Mouse (Mus musculus) ES-E14 (cell line): ENCODE results near the gene Zbtb7b. TPM values are rescaled to one million over a fixed set of nuclear protein-coding genes. Genes with fewer than 3 reads are reported as not detected.

Source experiments
- DNase-seq: peaks from one replicate; pipeline ENCODE4 v3.0.0-alpha.2; 2013; ENCODE audit warnings: low read depth, low spot score
- H3K27ac ChIP-seq: 2 replicates; pipeline ENCODE4 v1.5.1; 2012; ENCODE audit warnings: low read depth, mild to moderate bottlenecking, low read length, moderate library complexity, mixed read lengths; ENCODE audit not compliant: poor library complexity, insufficient read depth, severe bottlenecking
- H3K36me3 ChIP-seq: 2 replicates; pipeline ENCODE4 v1.6.1; 2012; ENCODE audit warnings: mild to moderate bottlenecking, low read length, moderate library complexity, mixed read lengths; ENCODE audit not compliant: control insufficient read depth, poor library complexity, insufficient read depth, severe bottlenecking
- H3K4me1 ChIP-seq, 2 experiments: fragments of 150-350 bp in 1 of 2; sonication (generic) in 1 of 2; 2 replicates each; pipeline ENCODE4 v1.6.1; 2012; ENCODE audit warnings: low read length in 2 of 2, mild to moderate bottlenecking in 1 of 2, mixed read lengths in 1 of 2; ENCODE audit not compliant: control insufficient read depth in 2 of 2, insufficient read depth in 2 of 2, poor library complexity in 1 of 2
- H3K4me3 ChIP-seq, 2 experiments: fragments of 150-350 bp in 1 of 2; sonication (generic) in 1 of 2; 2 replicates each; pipeline ENCODE4 v1.5.1; 2012; ENCODE audit warnings: low read length in 2 of 2, low read depth in 1 of 2, mild to moderate bottlenecking in 1 of 2, mixed read lengths in 1 of 2; ENCODE audit not compliant: insufficient read depth in 1 of 2, poor library complexity in 1 of 2, severe bottlenecking in 1 of 2
- H3K9ac ChIP-seq: 2 replicates; pipeline ENCODE4 v1.6.1; 2012; ENCODE audit warnings: low read depth, mild to moderate bottlenecking, low read length, mixed read lengths; ENCODE audit not compliant: poor library complexity, insufficient read depth, severe bottlenecking
- H3K9me3 ChIP-seq: fragments of 150-350 bp; sonication (generic); 2 replicates; pipeline ENCODE4 v1.6.1; 2012; ENCODE audit warnings: low read depth, mild to moderate bottlenecking, low read length; ENCODE audit not compliant: control insufficient read depth, insufficient read depth
- CHD2 ChIP-seq: IDR thresholded peaks from 2 replicates; pipeline ENCODE4 v1.6.1; 2014; ENCODE audit warnings: mild to moderate bottlenecking, low read depth, low read length, inconsistent platforms
- HCFC1 ChIP-seq: IDR thresholded peaks from 2 replicates; pipeline ENCODE4 v1.6.1; 2012; ENCODE audit warnings: low read length, inconsistent platforms, borderline replicate concordance; ENCODE audit not compliant: insufficient read depth
- MAFK ChIP-seq: IDR thresholded peaks from 2 replicates; pipeline ENCODE4 v1.6.1; 2014; ENCODE audit warnings: mild to moderate bottlenecking, low read depth, low read length, inconsistent platforms; ENCODE audit not compliant: insufficient read depth
- ZC3H11A ChIP-seq: IDR thresholded peaks from 2 replicates; pipeline ENCODE4 v1.6.1; 2012; ENCODE audit warnings: low read depth, mild to moderate bottlenecking, inconsistent platforms, low read length, borderline replicate concordance
- ZNF384 ChIP-seq: IDR thresholded peaks from 2 replicates; pipeline ENCODE4 v1.6.1; 2012; ENCODE audit warnings: low read depth, low read length, inconsistent platforms
- in situ Hi-C, 2 experiments: fragments of 600-800 bp; cut with MboI; formaldehyde crosslinking; loops; one replicate each; pipeline ENCODE4 v1.15.1; 2025; ENCODE audit warnings: low sequenced_read_pairs in 2 of 2, inconsistent platforms in 1 of 2; ENCODE audit not compliant: unreplicated experiment in 2 of 2
- total RNA-seq: library from RNA; depleted of rRNA; stranded (reverse); fragments of 300-350 nt; gene quantifications from 2 replicates; pipeline ENCODE4 v1.2.3, GENCODE M21; 2012

The Zbtb7b gene
- total RNA-seq, 1 experiment, result 13.0 TPM

DNA sequence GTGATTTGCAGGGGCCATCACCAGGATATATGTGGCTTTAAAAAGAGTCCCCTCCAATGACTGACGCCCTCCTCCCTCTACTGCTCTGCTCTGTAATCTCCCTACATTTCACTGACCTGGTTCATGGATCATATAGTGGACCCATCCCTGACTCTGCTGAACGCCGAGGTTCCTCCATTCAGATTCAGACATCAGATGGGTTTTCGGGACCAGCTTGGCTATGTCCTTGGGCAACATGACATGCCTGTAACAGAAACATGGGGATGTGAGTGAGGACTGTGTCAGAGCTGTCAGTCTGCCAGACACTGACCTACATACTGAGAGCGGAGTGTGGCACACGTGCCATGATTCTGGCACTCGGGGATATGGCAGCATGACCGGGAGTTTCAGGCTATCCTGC, 21.6 kb upstream of the Zbtb7b start:
- in situ Hi-C loops, result no loop called here
- H3K9ac ChIP-seq, result peak overlapping the region; percentile 1; the same call in 1 of the 2 replicates
- peak overlapping the region in 1 of 2 experiments; percentile 15; a peak in 1 of 4 replicates for H3K4me3 ChIP-seq
- no peak for DNase-seq
- peaks cover 22% of the 10 kb centered on the region for H3K36me3 ChIP-seq
- no peak overlapping the region for H3K27ac ChIP-seq
- peaks cover 7 to 9% of the 10 kb centered on the region in 2 experiments; a peak in 2 of 4 replicates for H3K4me1 ChIP-seq
- no peak for TF ChIP-seq CHD2
- no peak for TF ChIP-seq ZNF384
- TF ChIP-seq HCFC1, result no peak
- no peak for TF ChIP-seq ZC3H11A
- no peak for TF ChIP-seq MAFK
- H3K9me3 ChIP-seq, result no peaks in the 10 kb centered on the region

DNA sequence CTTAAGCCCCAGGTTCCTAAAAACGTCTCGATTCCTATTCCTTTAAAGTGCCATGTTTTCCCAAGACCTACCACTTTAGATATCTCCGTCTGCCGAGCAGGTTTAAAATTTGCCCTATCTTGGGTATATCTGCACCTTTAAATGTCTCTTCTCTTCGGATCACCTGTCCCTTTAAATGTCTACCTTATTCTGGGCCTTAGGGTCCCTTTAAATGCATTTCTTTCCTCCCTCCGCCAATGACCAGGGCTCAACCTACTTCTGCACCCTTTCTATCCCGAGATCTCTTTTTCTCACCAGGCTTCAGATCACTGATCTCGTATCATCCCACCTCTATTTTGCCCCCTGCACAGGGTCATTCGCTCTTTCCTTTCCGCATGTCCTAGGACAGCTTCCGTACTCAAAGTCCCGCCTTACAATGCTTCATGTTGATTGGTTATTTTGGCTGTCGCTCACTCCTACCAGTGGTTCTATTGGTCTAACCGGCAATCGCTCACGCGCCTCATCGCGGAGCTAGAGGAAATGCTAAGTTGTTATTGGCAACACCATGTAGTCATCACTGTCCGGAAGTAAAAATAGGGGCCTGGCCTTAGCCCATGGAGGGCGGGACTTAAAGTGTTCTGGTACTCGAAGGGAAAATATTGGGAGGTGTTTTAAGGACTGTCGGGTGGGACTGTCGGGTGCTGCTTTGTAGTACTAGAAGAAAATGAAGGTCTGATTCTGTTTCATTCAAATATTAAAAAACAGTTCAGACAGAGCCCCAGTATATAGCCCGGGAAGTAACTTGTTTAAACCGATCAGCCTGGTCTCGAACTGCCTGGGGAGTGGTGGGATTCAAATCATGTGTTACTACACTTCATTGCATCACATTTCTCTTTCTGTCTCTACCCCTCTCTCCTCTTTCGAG, 17.2 kb upstream of the Zbtb7b start, which contains the start of gene Flad1:
Flad1 (minus strand) TSS at position 381 of the 904 bp plus-strand sequence.
- peak within 1 kb of the TSS; percentile 66 to 85 for H3K4me3 ChIP-seq
- peak; percentile 100 for DNase-seq
- peaks cover 29% of the 10 kb centered on the region for H3K36me3 ChIP-seq
- peak within 1 kb of the TSS; percentile 75 for H3K27ac ChIP-seq
- peak within 1 kb of the TSS; percentile 74 for H3K9ac ChIP-seq
- TF ChIP-seq ZNF384 (no peak), CHD2 (peak; percentile 100), HCFC1 (peak; percentile 61; the same call in 1 of the 2 replicates)
- H3K4me1 ChIP-seq, result peaks cover under 1 to 16% of the 10 kb centered on the region in 2 experiments; a peak in 2 of 4 replicates
- no peaks in the 10 kb centered on the region for H3K9me3 ChIP-seq
- in situ Hi-C loops, result no loop called here

DNA sequence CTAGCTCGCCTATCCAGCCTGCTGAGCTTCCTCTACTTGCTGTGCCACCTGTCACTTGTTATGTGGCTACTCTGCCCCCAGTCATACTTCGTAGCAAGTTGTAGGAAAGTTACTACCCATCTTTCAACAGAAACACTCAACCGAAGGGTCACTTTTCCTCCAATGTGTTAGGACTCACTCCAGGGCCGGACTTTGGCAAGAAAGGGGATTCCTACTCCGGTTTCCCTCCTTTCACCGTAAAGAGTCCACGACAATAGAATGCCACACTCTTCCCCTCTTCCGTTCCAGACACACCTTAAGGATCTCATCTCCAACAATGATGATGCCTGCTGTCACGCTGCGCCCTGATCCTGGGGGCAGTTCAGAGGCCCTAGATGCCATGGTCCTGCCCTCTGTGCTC, 16.3 kb upstream of the Zbtb7b start:
- no peak overlapping the region for H3K27ac ChIP-seq

DNA sequence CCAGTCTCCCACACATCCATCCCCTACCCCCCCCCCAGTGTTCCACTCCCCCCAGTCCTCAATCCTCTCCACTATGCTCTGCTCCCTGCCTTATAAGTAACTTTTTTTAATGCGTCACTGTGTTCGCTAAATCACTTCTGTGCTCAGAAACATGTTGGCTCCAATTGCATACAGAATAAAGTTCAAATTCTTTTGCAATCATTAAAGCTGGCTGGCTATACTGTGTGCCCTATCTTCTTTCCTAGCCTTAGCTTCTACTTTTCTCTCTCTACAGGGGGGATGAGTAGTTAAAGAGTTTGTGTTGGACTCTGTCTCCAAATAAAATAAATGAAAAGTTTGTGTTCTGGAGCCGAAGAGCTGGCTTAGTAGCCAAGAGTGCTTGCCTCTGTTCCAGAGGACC, 15.1 kb upstream of the Zbtb7b start:
- peaks cover 16% of the 10 kb centered on the region for H3K36me3 ChIP-seq
- no peak for DNase-seq
- TF ChIP-seq CHD2, result no peak
- no peak for TF ChIP-seq ZNF384
- no peak for TF ChIP-seq MAFK
- TF ChIP-seq HCFC1, result no peak
- TF ChIP-seq ZC3H11A, result no peak
- in situ Hi-C loops, result no loop called here
- no peaks in the 10 kb centered on the region for H3K9me3 ChIP-seq
- no peak overlapping the region for H3K27ac ChIP-seq
- no peak overlapping the region for H3K4me3 ChIP-seq
- H3K4me1 ChIP-seq, result peaks cover 0 to 13% of the 10 kb centered on the region in 2 experiments; a peak in 2 of 4 replicates
- no peak overlapping the region for H3K9ac ChIP-seq

More for the DNA sequence above, 16.3 kb upstream of the Zbtb7b start:
- in situ Hi-C loops, result no loop called here
- H3K36me3 ChIP-seq, result peaks cover 21% of the 10 kb centered on the region
- peak overlapping the region; percentile 74 for H3K9ac ChIP-seq
- TF ChIP-seq HCFC1, result no peak
- no peak for TF ChIP-seq ZNF384
- TF ChIP-seq MAFK, result no peak
- TF ChIP-seq CHD2, result no peak
- TF ChIP-seq ZC3H11A, result no peak
- no peak for DNase-seq
- H3K4me3 ChIP-seq, result peak overlapping the region; percentile 66 to 85
- no peaks in the 10 kb centered on the region for H3K9me3 ChIP-seq
- H3K4me1 ChIP-seq, result peaks cover 0 to 13% of the 10 kb centered on the region in 2 experiments; a peak in 2 of 4 replicates
